Mouse (Mus musculus): ENCODE measurements around the gene Slc25a24.

GRCm38 (mm10) chr3:109165214-109165829, 42.4 kb downstream of the Slc25a24 start:
- no peak for TF ChIP-seq CTCF (IDR thresholded peaks at IDR 0.05; ENCODE audit: low read depth, low read length)
- no peak for TF ChIP-seq POLR2A (IDR thresholded peaks at IDR 0.05; ENCODE audit: insufficient read depth, low read length)
- TF ChIP-seq EP300 (IDR thresholded peaks at IDR 0.05; ENCODE audit: insufficient read depth, low read depth, low read length): no peak
